Mouse (Mus musculus) stomach, adult 2 months (tissue): ENCODE measurements around the gene Gm5128. TPM values are rescaled to one million over a fixed set of nuclear protein-coding genes. Genes with fewer than 3 reads are reported as not detected.

ENCODE experiments used
- polyA plus RNA-seq: library from polyadenylated mRNA; depleted of rRNA; stranded (reverse); fragments of >200 nt; gene quantifications from 2 replicates; pipeline ENCODE4 v1.2.3, GENCODE M21; 2012; rRNA removed

The Gm5128 gene
- not detected in 2 replicates for polyA plus RNA-seq

GRCm38 (mm10) chrX:135372984-135373383, at the start of gene Gm5128:
Gene Gm5128 (plus strand): TSS chrX:135373284.

Other genes with a start within 250 kb of the Gm5128 start
- gene Gm15023, start 195.7 kb upstream of the Gm5128 start, polyA plus RNA-seq = not detected in 2 replicates
- gene Tceal6, start 162.6 kb upstream of the Gm5128 start, polyA plus RNA-seq = 0.20 and 0.57 TPM in 2 replicates
- not detected in 2 replicates for gene Pramel3, start 71.0 kb upstream of the Gm5128 start, polyA plus RNA-seq
- gene Gm7903, start 60.6 kb downstream of the Gm5128 start, polyA plus RNA-seq = not detected in 2 replicates
- not detected in 2 replicates for gene AV320801, start 121.3 kb downstream of the Gm5128 start, polyA plus RNA-seq
- 0.04 TPM in 1 of 2 replicates, not detected in the other for gene Nxf7, start 225.5 kb downstream of the Gm5128 start, polyA plus RNA-seq